Mouse (Mus musculus) embryonic facial prominence, embryonic 11.5 days (tissue): ENCODE data around the gene Shroom1. TPM values are rescaled to one million over a fixed set of nuclear protein-coding genes. Genes with fewer than 3 reads are reported as not detected.

Experiments used
- ATAC-seq: fragments of 200-750 bp; cut with Nextera tagmentation; replicated peaks from 2 replicates; pipeline ENCODE4 v1.8.0; 2017; ENCODE audit warnings: low read depth; ENCODE audit not compliant: insufficient number of reproducible peaks, low FRiP score, low TSS enrichment
- DNase-seq: peaks from one replicate; pipeline ENCODE4 v3.0.0-alpha.2; 2015; ENCODE audit warnings: low spot score
- H3K27ac ChIP-seq: fragments of 300-500 bp; sonication (generic); replicated peaks from 2 replicates; pipeline ENCODE4 v1.5.1; 2014; ENCODE audit warnings: mild to moderate bottlenecking, low read depth, low read length, control low read depth
- H3K27me3 ChIP-seq: fragments of 300-500 bp; sonication (generic); 2 replicates; pipeline ENCODE4 v1.6.1; 2014; ENCODE audit warnings: mild to moderate bottlenecking, low read length, moderate library complexity, mixed read lengths; ENCODE audit not compliant: control insufficient read depth, insufficient read depth
- H3K36me3 ChIP-seq: fragments of 300-500 bp; sonication (generic); replicated peaks from 2 replicates; pipeline ENCODE4 v1.6.1; 2014; ENCODE audit warnings: low read depth, mild to moderate bottlenecking, low read length, moderate library complexity, mixed read lengths; ENCODE audit not compliant: control insufficient read depth, insufficient read depth
- H3K4me1 ChIP-seq: fragments of 300-500 bp; sonication (generic); 2 replicates; pipeline ENCODE4 v1.6.1; 2014; ENCODE audit warnings: low read length, mixed read lengths; ENCODE audit not compliant: control insufficient read depth, insufficient read depth
- H3K4me2 ChIP-seq: fragments of 300-500 bp; sonication (generic); 2 replicates; pipeline ENCODE4 v1.6.1; 2014; ENCODE audit warnings: low read depth, mild to moderate bottlenecking, control low read depth, low read length, moderate library complexity
- H3K4me3 ChIP-seq: fragments of 300-500 bp; sonication (generic); 2 replicates; pipeline ENCODE4 v1.5.1; 2014; ENCODE audit warnings: low read depth, low read length, control low read depth
- H3K9ac ChIP-seq: fragments of 300-500 bp; sonication (generic); replicated peaks from 2 replicates; pipeline ENCODE4 v1.6.1; 2014; ENCODE audit warnings: mild to moderate bottlenecking, control low read depth, low read length
- H3K9me3 ChIP-seq: fragments of 300-500 bp; sonication (generic); replicated peaks from 2 replicates; pipeline ENCODE4 v1.6.1; 2016; ENCODE audit warnings: mild to moderate bottlenecking, low read length, inconsistent platforms, mixed read lengths; ENCODE audit not compliant: control insufficient read depth
- WGBS: fragments of 180-500 bp; shearing (Covaris S2); extraction: QIAGEN DNeasy Blood & Tissue Kit; methylation state at CpG from one replicate; pipeline ENCODE4 v1.1.7; 2014; 5-methylcytosine and 5-hydroxymethylcytosine counted together
- microRNA-seq: library from miRNA; unstranded; fragments of <30 nt; microRNA quantifications from one replicate; pipeline ENCODE4, GENCODE M21; 2016; ENCODE audit warnings: borderline number of aligned reads
- polyA plus RNA-seq: library from polyadenylated mRNA; unstranded; fragments of >200 nt; fragmentation: Nextera tagmentation; extraction: Ambion mirVana; gene quantifications from 2 replicates; pipeline ENCODE4 v1.2.1, GENCODE M21; 2014

The Shroom1 gene
- polyA plus RNA-seq, 1 experiment from 2014 or later = 2.3 TPM

DNA sequence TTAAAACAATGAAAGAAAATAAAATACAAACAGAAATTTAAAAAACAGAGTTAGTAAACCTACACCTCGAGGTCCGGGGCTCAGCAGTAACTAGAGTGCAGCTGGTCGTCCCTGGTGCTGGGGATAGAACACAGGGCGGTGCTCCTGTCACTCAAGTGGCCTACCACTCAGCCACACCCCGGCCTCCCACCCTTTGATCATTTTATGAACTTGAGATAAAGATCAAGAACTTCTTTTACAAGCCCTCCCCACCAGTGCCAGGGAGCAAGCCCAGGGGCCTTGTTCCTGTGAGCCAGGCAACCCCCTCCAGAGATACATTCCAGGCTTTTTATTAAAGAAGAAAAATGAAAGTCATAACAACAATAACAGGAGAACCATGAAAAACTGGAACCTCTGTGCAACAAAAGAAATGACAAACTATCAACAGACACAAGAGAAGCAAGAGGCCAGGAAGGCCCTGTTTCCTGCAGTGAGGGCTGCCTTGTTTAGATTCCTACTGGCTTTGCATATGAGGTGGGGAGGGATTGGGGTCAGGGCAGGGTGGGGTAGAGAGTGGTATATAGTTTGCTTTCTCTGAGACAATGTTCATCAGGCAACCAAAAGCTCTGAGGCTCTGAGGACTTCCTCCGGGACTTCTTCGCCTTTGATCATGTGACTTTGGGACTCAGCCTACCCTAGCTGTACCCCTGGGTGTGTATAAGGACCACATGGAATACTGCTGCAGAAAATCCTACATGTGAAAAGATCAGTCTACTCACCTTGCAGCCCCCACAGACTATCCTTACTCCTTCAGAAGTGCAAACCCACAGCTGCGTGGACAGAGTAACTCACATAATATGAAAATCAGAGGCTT is 60.0 kb downstream of the Shroom1 start:
- Histone ChIP-seq H3K36me3 (no peaks in the 10 kb centered on the region), H3K4me2 (no peak overlapping the region), H3K27me3 (0 out of 2 replicates have a peak, but pooled peaks cover 2% of the 10 kb centered on the region), H3K27ac (no peak overlapping the region), H3K9me3 (no peaks in the 10 kb centered on the region), H3K4me1 (no peaks in the 10 kb centered on the region; the same call in 1 of the 2 replicates), H3K9ac (no peak overlapping the region), H3K4me3 (no peak overlapping the region)
- WGBS = 60% methylated on average over 8 of the region's 8 CpGs
- DNase-seq (peak; percentile 21), ATAC-seq (no peak)

Small RNA genes within 50 kb of the gene (microRNA-seq; reads per million reads assigned to microRNA genes)
- gene Mir6920 = not detected

Other genes with a start within 250 kb of the Shroom1 start
- gene Hspa4, start 156.7 kb upstream of the Shroom1 start, polyA plus RNA-seq = 123 and 148 TPM in 2 replicates
- gene Zcchc10, start 132.5 kb upstream of the Shroom1 start, polyA plus RNA-seq = 27.1 and 31.4 TPM in 2 replicates
- 37.5 and 38.5 TPM in 2 replicates for gene Aff4, start 106.4 kb upstream of the Shroom1 start, polyA plus RNA-seq
- gene Leap2, start 34.0 kb upstream of the Shroom1 start, polyA plus RNA-seq = not detected in 2 replicates
- 520 and 550 TPM in 2 replicates for gene Uqcrq, start 26.4 kb upstream of the Shroom1 start, polyA plus RNA-seq
- 0.84 and 1.3 TPM in 2 replicates for gene Gdf9, start 26.2 kb upstream of the Shroom1 start, polyA plus RNA-seq
- 0.14 TPM in 1 of 2 replicates, not detected in the other for gene Gm10447, start 95 bp upstream of the Shroom1 start, polyA plus RNA-seq
- gene Gm9837, start 13.3 kb downstream of the Shroom1 start, polyA plus RNA-seq = not detected in 2 replicates
- not detected in 2 replicates for gene Gm9945, start 23.0 kb downstream of the Shroom1 start, polyA plus RNA-seq
- 1.5 and 2.3 TPM in 2 replicates for gene Sowaha, start 23.1 kb downstream of the Shroom1 start, polyA plus RNA-seq
- 17.3 and 20.6 TPM in 2 replicates for gene Sept8, start 62.1 kb downstream of the Shroom1 start, polyA plus RNA-seq
- gene Kif3a, start 110.2 kb downstream of the Shroom1 start, polyA plus RNA-seq = 71.6 and 86.4 TPM in 2 replicates
- 2.2 and 2.8 TPM in 2 replicates for gene Il4, start 161.5 kb downstream of the Shroom1 start, polyA plus RNA-seq
- not detected in 2 replicates for gene Il13, start 177.5 kb downstream of the Shroom1 start, polyA plus RNA-seq